7 mouse cellular contexts compared by ENCODE assay signal in genomic region chr15:25413378-25413901, GRCm38 (mm10). TPM values are rescaled to one million over a fixed set of nuclear protein-coding genes. Genes with fewer than 3 reads are reported as not detected.
DNase-seq lines count a peak whose midpoint lies in the region; ATAC-seq lines count a peak whose summit lies in the region.

Gene Basp1, minus strand, starts transcription at chr15:25413764.

- ATAC-seq in intestine, embryonic 15.5 days, result peak; percentile 66
- ATAC-seq in limb, embryonic 12.5 days (ENCODE audit: insufficient number of reproducible peaks, insufficient read depth, low FRiP score, low TSS enrichment, low read depth), result peak; percentile 46
- ATAC-seq in midbrain, embryonic 13.5 days, result peak; percentile 44

- peak within 1 kb of the TSS; percentile 87 for H3K4me2 ChIP-seq in intestine, embryonic 15.5 days (replicated peaks)
- peak within 1 kb of the TSS; percentile 81 for H3K4me2 ChIP-seq in limb, embryonic 12.5 days
- H3K4me2 ChIP-seq in midbrain, embryonic 13.5 days (replicated peaks), result peak within 1 kb of the TSS; percentile 68

- WGBS in intestine, embryonic 15.5 days, result 0% methylated on average over 25 of the region's 60 CpGs
- 2% methylated on average over 30 of the region's 60 CpGs for whole genome bisulfite sequencing in limb, embryonic 12.5 days
- under 1% methylated on average over 26 of the region's 60 CpGs for WGBS in midbrain, embryonic 13.5 days

- peak within 1 kb of the TSS; percentile 80 for H3K9ac ChIP-seq in intestine, embryonic 15.5 days
- H3K9ac ChIP-seq in limb, embryonic 12.5 days (replicated peaks), result peak within 1 kb of the TSS; percentile 94
- H3K9ac ChIP-seq in midbrain, embryonic 13.5 days (replicated peaks), result peak within 1 kb of the TSS; percentile 100

- H3K36me3 ChIP-seq in intestine, embryonic 15.5 days, result no peaks in the 10 kb centered on the region
- H3K36me3 ChIP-seq in limb, embryonic 12.5 days, result no peaks in the 10 kb centered on the region
- H3K36me3 ChIP-seq in midbrain, embryonic 13.5 days, result peaks cover 7% of the 10 kb centered on the region; the same call in 1 of the 2 replicates
- no peaks in the 10 kb centered on the region for H3K36me3 ChIP-seq in splenic B cell, adult 2 months (ENCODE audit: control insufficient read depth, insufficient read depth, low read length, poor library complexity, severe bottlenecking)

- peaks cover 3% of the 10 kb centered on the region; the same call in 1 of the 2 replicates for H3K4me1 ChIP-seq in intestine, embryonic 15.5 days (replicated peaks)
- H3K4me1 ChIP-seq in limb, embryonic 12.5 days (replicated peaks), result no peaks in the 10 kb centered on the region; the same call in 1 of the 2 replicates
- H3K4me1 ChIP-seq in midbrain, embryonic 13.5 days (replicated peaks), result peaks cover 42% of the 10 kb centered on the region

- H3K9me3 ChIP-seq in intestine, embryonic 15.5 days, result no peaks in the 10 kb centered on the region
- no peaks in the 10 kb centered on the region for H3K9me3 ChIP-seq in limb, embryonic 12.5 days
- H3K9me3 ChIP-seq in midbrain, embryonic 13.5 days, result no peaks in the 10 kb centered on the region

- no peaks in the 10 kb centered on the region for H3K27me3 ChIP-seq in intestine, embryonic 15.5 days (replicated peaks)
- H3K27me3 ChIP-seq in limb, embryonic 12.5 days, result 0 out of 2 replicates have a peak, but pooled peaks cover 5% of the 10 kb centered on the region
- no peaks in the 10 kb centered on the region for H3K27me3 ChIP-seq in midbrain, embryonic 13.5 days
- H3K27me3 ChIP-seq in splenic B cell, adult 2 months (ENCODE audit: control insufficient read depth, insufficient read depth, low read length, poor library complexity, severe bottlenecking), result no peaks in the 10 kb centered on the region

- DNase-seq in ZHBTc4 (ENCODE audit: low read depth, low spot score), result peak; percentile 86
- peak; percentile 67 to 89 for DNase-seq in cerebellum, postnatal 4 days (ENCODE audit: low spot score in 2 of 2)
- peak; percentile 50 for DNase-seq in gastrocnemius, postnatal 25 days
- peak; percentile 38 for DNase-seq in splenic B cell, adult 2 months (ENCODE audit: low read depth, low spot score)

- H3K4me3 ChIP-seq in intestine, embryonic 15.5 days (replicated peaks), result peak within 1 kb of the TSS; percentile 86
- H3K4me3 ChIP-seq in limb, embryonic 12.5 days (replicated peaks), result peak within 1 kb of the TSS; percentile 96
- H3K4me3 ChIP-seq in midbrain, embryonic 13.5 days (replicated peaks), result peak within 1 kb of the TSS; percentile 100

- peak within 1 kb of the TSS; percentile 83 for H3K27ac ChIP-seq in intestine, embryonic 15.5 days
- peak within 1 kb of the TSS; percentile 96 for H3K27ac ChIP-seq in limb, embryonic 12.5 days
- H3K27ac ChIP-seq in midbrain, embryonic 13.5 days, result peak within 1 kb of the TSS; percentile 100

RNA-seq across cellular contexts. Expression of gene Basp1, which starts in this region (rescaled TPM):
- total RNA-seq in gastrocnemius, postnatal 25 days (2021), result 1 to 10 TPM; 3.7 to 3.9 TPM
- polyA plus RNA-seq in intestine, embryonic 15.5 days (2015; fragmentation: Nextera tagmentation; extraction: Ambion mirVana), result 26.6 and 32.7 TPM in 2 replicates
- polyA plus RNA-seq in limb, embryonic 12.5 days (2016; fragmentation: Nextera tagmentation; extraction: Ambion mirVana), result 71.4 and 113 TPM in 2 replicates
- polyA plus RNA-seq in midbrain, embryonic 13.5 days (2015; fragmentation: Nextera tagmentation; extraction: Ambion mirVana), result 205 and 211 TPM in 2 replicates

Comparison
In these comparisons a context has a peak if more than half of its experiments do, and no peak if none do; other contexts are left out.
1. Peak in every context shown above with its lines: DNase-seq, ATAC-seq, H3K4me3 ChIP-seq and H3K27ac ChIP-seq.